Mouse (Mus musculus) lung, adult 2 months (tissue): ENCODE measurements around the gene Chsy1.

Experiments
- CTCF ChIP-seq: fragments of 200-500 bp; IDR thresholded peaks from 2 replicates; pipeline ENCODE4 v1.5.1; 2011; ENCODE audit warnings: mild to moderate bottlenecking, low read length, control low read depth; ENCODE audit not compliant: insufficient read depth
- POLR2A ChIP-seq: fragments of 200-500 bp; IDR thresholded peaks from 2 replicates; pipeline ENCODE4 v1.6.1; 2011; ENCODE audit warnings: low read depth, mild to moderate bottlenecking, control low read depth, low read length, borderline replicate concordance; ENCODE audit errors: extremely low read depth

DNA sequence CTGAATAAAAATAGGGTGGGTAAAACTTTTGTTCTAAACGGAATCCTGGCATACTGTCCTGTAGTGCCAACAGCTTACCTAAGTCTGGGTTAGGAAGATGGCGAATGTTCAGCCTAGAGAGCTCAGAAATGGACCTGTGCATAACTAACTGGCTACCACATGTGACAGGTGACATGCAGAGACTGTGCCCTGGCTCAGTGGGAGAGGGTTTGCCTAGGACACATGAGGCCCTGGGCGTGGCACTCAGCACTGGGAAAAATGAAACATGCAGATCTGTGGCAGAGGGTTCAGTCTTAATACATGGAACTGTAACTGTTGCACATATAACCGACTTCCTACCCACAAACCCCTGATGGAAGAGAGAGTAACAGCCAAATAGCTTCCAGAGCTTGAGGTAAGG, 74.7 kb downstream of the Chsy1 start:
- TF ChIP-seq CTCF (no peak), POLR2A (no peak)
